9 mouse cellular contexts compared by ENCODE assay signal in the genomic region with DNA sequence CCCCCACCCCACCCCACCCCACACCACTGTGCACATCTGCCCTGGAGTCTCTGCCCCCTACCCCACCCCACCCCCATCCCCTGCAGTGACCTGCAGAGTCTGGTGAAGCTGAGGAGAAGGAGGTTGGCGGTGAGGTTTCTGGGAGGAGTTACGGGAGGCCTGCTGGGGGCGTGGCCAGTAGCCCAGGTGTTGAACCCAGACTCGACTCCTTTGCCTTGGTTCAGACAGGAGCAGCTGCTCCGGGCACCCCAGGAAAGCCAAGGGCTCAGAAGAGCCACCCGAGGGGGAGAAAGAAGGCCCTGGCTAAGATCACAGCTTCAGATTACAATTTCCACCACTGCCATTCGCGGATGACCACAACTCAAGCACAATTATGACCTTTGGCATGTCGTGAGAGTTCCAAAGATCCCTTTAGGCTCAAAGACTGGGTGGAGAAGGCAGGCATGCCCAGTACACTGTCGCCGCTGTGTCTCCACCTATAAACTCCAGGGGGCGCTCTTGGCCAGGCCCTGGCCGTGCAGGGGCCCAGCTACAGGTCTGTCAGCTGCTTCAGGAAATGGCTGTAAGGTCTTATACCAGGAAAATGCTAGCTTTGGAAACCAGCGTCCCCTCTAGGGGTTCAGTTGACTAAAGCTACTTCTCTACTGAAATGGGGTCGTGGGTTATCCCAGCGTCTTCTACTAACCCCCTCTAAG. TPM values are rescaled to one million over a fixed set of nuclear protein-coding genes. Genes with fewer than 3 reads are reported as not detected.
DNase-seq lines count a peak whose midpoint lies in the region; ATAC-seq and TF ChIP-seq lines count a peak whose summit lies in the region.
"Had no signal": no experiment of that assay in that cellular context is flagged by ENCODE, and none has a peak within 500 bp of the region (broad histone marks: within the 10 kb centered on the region; RNA-seq: fewer than 3 reads in every experiment).

No protein-coding gene starts in this region.

- no peak overlapping the region for H3K4me2 ChIP-seq in heart, postnatal 0 days (ENCODE audit: low read depth, low read length)
- H3K4me2 ChIP-seq in kidney, postnatal 0 days (ENCODE audit: low read length), result peak overlapping the region; percentile 28
- no peak overlapping the region for H3K4me2 ChIP-seq in lung, postnatal 0 days (replicated peaks; ENCODE audit: low read depth, low read length)
- H3K4me2 ChIP-seq: liver, embryonic 15.5 days had no signal

- peak; percentile 64; the same call in 1 of the 2 replicates for ATAC-seq in heart, postnatal 0 days (ENCODE audit: insufficient read depth, low read depth)
- no peak for ATAC-seq in kidney, postnatal 0 days (replicated peaks; ENCODE audit: low FRiP score, low read depth)
- ATAC-seq in lung, postnatal 0 days, result peak; percentile 48
- ATAC-seq in erythroblast, adult 5-6 weeks (replicated peaks; ENCODE audit: low FRiP score, poor library complexity, severe bottlenecking), result no peak

- peak; percentile 56 for DNase-seq in adrenal gland, adult 2 months
- DNase-seq in embryo, embryonic 11.5 days (ENCODE audit: low read depth, low spot score), result peak; percentile 48
- DNase-seq in heart, postnatal 0 days (ENCODE audit: low spot score), result peak; percentile 45
- peak; percentile 80 for DNase-seq in kidney, postnatal 0 days (ENCODE audit: low spot score)
- peak; percentile 67 for DNase-seq in lung, postnatal 0 days (ENCODE audit: low spot score)
- DNase-seq in right cerebral cortex, adult 2 months (ENCODE audit: low spot score in 2 of 2), result peak; percentile 43 to 50

- TF ChIP-seq CTCF in ES-Bruce4 (IDR thresholded peaks at IDR 0.05; ENCODE audit: low read depth, low read length), result peak; percentile 87
- peak; percentile 60 for TF ChIP-seq CTCF in heart, postnatal 0 days (IDR thresholded peaks at IDR 0.05; ENCODE audit: low read depth)
- peak; percentile 80 for TF ChIP-seq CTCF in kidney, postnatal 0 days (IDR thresholded peaks at IDR 0.05; ENCODE audit: low read depth)
- TF ChIP-seq CTCF in lung, postnatal 0 days (IDR thresholded peaks at IDR 0.05), result peak; percentile 80

- H3K4me3 ChIP-seq in ES-Bruce4 (ENCODE audit: low read depth, low read length), result peak overlapping the region; percentile 49
- no peak overlapping the region for H3K4me3 ChIP-seq in heart, postnatal 0 days (ENCODE audit: low read depth, low read length)
- no peak overlapping the region for H3K4me3 ChIP-seq in kidney, postnatal 0 days (replicated peaks; ENCODE audit: low read depth, low read length)
- H3K4me3 ChIP-seq in lung, postnatal 0 days (ENCODE audit: low read depth, low read length), result no peak overlapping the region
- H3K4me3 ChIP-seq: liver, embryonic 15.5 days had no signal

- H3K27me3 ChIP-seq in ES-Bruce4 (ENCODE audit: control insufficient read depth, insufficient read depth, low read length, poor library complexity, severe bottlenecking), result no peaks in the 10 kb centered on the region
- no peaks in the 10 kb centered on the region for H3K27me3 ChIP-seq in heart, postnatal 0 days (ENCODE audit: control insufficient read depth, insufficient read depth, low read length)
- no peaks in the 10 kb centered on the region for H3K27me3 ChIP-seq in kidney, postnatal 0 days (ENCODE audit: insufficient read depth, low read length)
- 0 out of 2 replicates have a peak, but pooled peaks cover 4% of the 10 kb centered on the region for H3K27me3 ChIP-seq in lung, postnatal 0 days (replicated peaks; ENCODE audit: insufficient read depth, low read length)
- H3K27me3 ChIP-seq: liver, embryonic 15.5 days had no signal

- H3K9ac ChIP-seq in ES-Bruce4 (ENCODE audit: low read depth, poor library complexity, severe bottlenecking), result peak overlapping the region; percentile 22; the same call in 1 of the 2 replicates
- no peak overlapping the region for H3K9ac ChIP-seq in heart, postnatal 0 days (replicated peaks; ENCODE audit: low read depth, low read length)
- no peak overlapping the region for H3K9ac ChIP-seq in kidney, postnatal 0 days (ENCODE audit: low read depth, low read length)
- no peak overlapping the region for H3K9ac ChIP-seq in lung, postnatal 0 days (replicated peaks; ENCODE audit: low read depth)
- H3K9ac ChIP-seq: liver, embryonic 15.5 days had no signal

- no peak overlapping the region for H3K27ac ChIP-seq in ES-Bruce4 (ENCODE audit: insufficient read depth, low read length)
- H3K27ac ChIP-seq in heart, postnatal 0 days (ENCODE audit: low read depth), result no peak overlapping the region
- no peak overlapping the region for H3K27ac ChIP-seq in kidney, postnatal 0 days
- no peak overlapping the region for H3K27ac ChIP-seq in lung, postnatal 0 days (ENCODE audit: low read length)
- H3K27ac ChIP-seq: liver, embryonic 15.5 days had no signal

- H3K36me3 ChIP-seq in ES-Bruce4 (ENCODE audit: control insufficient read depth, insufficient read depth, low read length, poor library complexity, severe bottlenecking), result no peaks in the 10 kb centered on the region
- peaks cover 26% of the 10 kb centered on the region for H3K36me3 ChIP-seq in heart, postnatal 0 days (replicated peaks; ENCODE audit: control insufficient read depth, insufficient read depth, low read length)
- H3K36me3 ChIP-seq in kidney, postnatal 0 days (ENCODE audit: insufficient read depth, low read length), result no peaks in the 10 kb centered on the region
- H3K36me3 ChIP-seq in lung, postnatal 0 days (ENCODE audit: insufficient read depth, low read length), result no peaks in the 10 kb centered on the region
- H3K36me3 ChIP-seq: liver, embryonic 15.5 days had no signal

- TF ChIP-seq POLR2A in ES-Bruce4 (IDR thresholded peaks at IDR 0.05; ENCODE audit: insufficient read depth, low read length), result no peak

- peaks cover 3% of the 10 kb centered on the region for H3K4me1 ChIP-seq in ES-Bruce4 (ENCODE audit: control insufficient read depth, insufficient read depth, low read length)
- H3K4me1 ChIP-seq in heart, postnatal 0 days (ENCODE audit: control insufficient read depth, insufficient read depth), result peaks cover 8% of the 10 kb centered on the region; the same call in 1 of the 2 replicates
- H3K4me1 ChIP-seq in kidney, postnatal 0 days (replicated peaks; ENCODE audit: insufficient read depth, low read length), result peaks cover 3% of the 10 kb centered on the region
- no peaks in the 10 kb centered on the region for H3K4me1 ChIP-seq in lung, postnatal 0 days (ENCODE audit: insufficient read depth, low read depth, low read length)
- H3K4me1 ChIP-seq: liver, embryonic 15.5 days had no signal

- TF ChIP-seq EP300 in ES-Bruce4 (IDR thresholded peaks at IDR 0.05; ENCODE audit: insufficient read depth, low read depth, low read length), result no peak
- no peak for TF ChIP-seq EP300 in heart, postnatal 0 days (IDR thresholded peaks at IDR 0.05; ENCODE audit: low read depth)
- no peak for TF ChIP-seq EP300 in lung, postnatal 0 days (IDR thresholded peaks at IDR 0.05)

- H3K9me3 ChIP-seq in ES-Bruce4 (replicated peaks; ENCODE audit: control insufficient read depth, insufficient read depth, low read length, poor library complexity, severe bottlenecking), result no peaks in the 10 kb centered on the region
- H3K9me3 ChIP-seq in heart, postnatal 0 days (replicated peaks; ENCODE audit: control insufficient read depth, low read length), result no peaks in the 10 kb centered on the region
- H3K9me3 ChIP-seq in kidney, postnatal 0 days (replicated peaks; ENCODE audit: low read length), result no peaks in the 10 kb centered on the region
- no peaks in the 10 kb centered on the region for H3K9me3 ChIP-seq in lung, postnatal 0 days (ENCODE audit: low read length)
- H3K9me3 ChIP-seq: liver, embryonic 15.5 days had no signal

- WGBS in heart, postnatal 0 days, result 29% methylated on average over 16 of the region's 16 CpGs
- 4% methylated on average over 16 of the region's 16 CpGs for WGBS in kidney, postnatal 0 days
- WGBS in lung, postnatal 0 days, result 6% methylated on average over 16 of the region's 16 CpGs

RNA-seq across cellular contexts. Expression of a gene that starts 47.4 kb away (rescaled TPM):
- 0.69 and 0.78 TPM in 2 replicates for polyA plus RNA-seq in ES-Bruce4 (2011; ENCODE audit: insufficient read depth, insufficient read length, low read depth, missing spikeins)
- under 1 TPM in 1 of 2 experiments, not detected in 1; 0.09 TPM for total RNA-seq in adrenal gland, adult 2 months (2021)
- polyA plus RNA-seq in adrenal gland, adult 2 months (2012; rRNA removed), result 0.04 and 0.12 TPM in 2 replicates
- total RNA-seq in heart, postnatal 0 days (2014; rRNA removed; ENCODE audit: low replicate concordance), result 99.8 and 110 TPM in 2 replicates
- 23.3 and 26.5 TPM in 2 replicates for polyA plus RNA-seq in heart, postnatal 0 days (2015; fragmentation: Nextera tagmentation; extraction: Ambion mirVana)
- 0.08 and 0.13 TPM in 2 replicates for polyA plus RNA-seq in kidney, postnatal 0 days (2015; fragmentation: Nextera tagmentation; extraction: Ambion mirVana)
- polyA plus RNA-seq in lung, postnatal 0 days (2015; fragmentation: Nextera tagmentation; extraction: Ambion mirVana), result 0.13 and 0.17 TPM in 2 replicates
- 0.38 and 0.63 TPM in 2 replicates for total RNA-seq in erythroblast, adult 5-6 weeks (2015; ENCODE audit: low replicate concordance)
- 0.34 and 0.42 TPM in 2 replicates for total RNA-seq in erythroblast, adult 5-6 weeks (2017; ENCODE audit: low replicate concordance)

Comparison
In these comparisons a context has a peak if more than half of its experiments do, and no peak if none do; other contexts are left out.
1. ATAC-seq: peak in heart, postnatal 0 days (single experiment) and lung, postnatal 0 days (single experiment); none in kidney, postnatal 0 days (single experiment) and erythroblast, adult 5-6 weeks (single experiment).
2. RNA of a gene that starts 47.4 kb away (polyA plus RNA-seq): 23.3 to 26.5 TPM in heart, postnatal 0 days; 0.69 to 0.78 TPM in ES-Bruce4, 0.08 to 0.13 TPM in kidney, postnatal 0 days, 0.13 to 0.17 TPM in lung, postnatal 0 days and 0.04 to 0.12 TPM in adrenal gland, adult 2 months; every median in the first group is over 10 times any median in the second.
3. Peak in every context shown above with its lines, with median percentiles within 50 percentile points of each other: CTCF ChIP-seq and DNase-seq.